Mouse (Mus musculus): ENCODE data around the gene Capn11. TPM values are rescaled to one million over a fixed set of nuclear protein-coding genes. Genes with fewer than 3 reads are reported as not detected.

Capn11 gene
- polyA plus RNA-seq (2015; fragmentation: Nextera tagmentation; extraction: Ambion mirVana), result 0.05 and 0.15 TPM in 2 replicates

DNA sequence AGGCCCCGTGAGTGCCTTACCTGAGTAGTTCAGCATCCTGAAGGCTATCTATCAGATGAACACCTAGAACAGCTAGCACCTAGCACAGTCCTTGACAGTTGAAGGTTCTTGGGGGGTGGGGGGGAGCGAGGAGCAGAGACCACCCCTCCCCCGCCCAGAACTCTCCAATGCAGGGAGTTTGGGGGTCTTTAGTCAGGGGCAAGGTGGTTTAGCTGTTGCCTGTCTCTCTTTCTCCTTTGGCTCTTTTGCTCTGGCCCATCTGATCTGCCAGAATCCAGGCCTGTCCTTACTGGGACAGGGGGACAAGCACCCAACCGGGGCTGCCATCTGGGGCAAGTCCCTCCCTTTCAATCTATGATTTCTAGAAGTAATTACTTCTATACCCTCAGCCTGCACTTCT, at the start of gene Capn11:
Capn11 (minus strand) TSS at position 101 of the 400 bp plus-strand sequence.

DNA sequence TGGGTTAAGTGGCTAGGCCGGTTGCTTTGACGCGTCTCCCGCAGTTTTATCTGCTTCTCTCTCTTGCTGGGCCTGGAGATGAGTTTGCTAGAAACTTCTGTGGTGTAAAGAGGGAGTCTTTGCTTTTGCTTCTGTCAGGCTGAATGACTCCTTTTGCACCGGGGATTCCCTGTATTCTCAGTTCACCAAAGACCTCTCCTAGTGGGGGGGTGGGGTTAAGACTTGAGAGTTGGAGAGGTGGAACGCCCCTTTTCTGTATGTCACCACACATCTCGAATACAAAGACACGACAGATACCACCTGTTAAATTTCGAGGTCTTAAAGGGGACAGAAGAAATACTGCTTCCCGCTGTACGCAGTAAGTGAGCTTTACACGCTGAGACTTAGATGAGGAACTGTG, 27.6 kb upstream of the Capn11 start, which contains the start of gene Tmem63b:
Tmem63b (minus strand) TSS at position 190 of the 400 bp plus-strand sequence.

DNA sequence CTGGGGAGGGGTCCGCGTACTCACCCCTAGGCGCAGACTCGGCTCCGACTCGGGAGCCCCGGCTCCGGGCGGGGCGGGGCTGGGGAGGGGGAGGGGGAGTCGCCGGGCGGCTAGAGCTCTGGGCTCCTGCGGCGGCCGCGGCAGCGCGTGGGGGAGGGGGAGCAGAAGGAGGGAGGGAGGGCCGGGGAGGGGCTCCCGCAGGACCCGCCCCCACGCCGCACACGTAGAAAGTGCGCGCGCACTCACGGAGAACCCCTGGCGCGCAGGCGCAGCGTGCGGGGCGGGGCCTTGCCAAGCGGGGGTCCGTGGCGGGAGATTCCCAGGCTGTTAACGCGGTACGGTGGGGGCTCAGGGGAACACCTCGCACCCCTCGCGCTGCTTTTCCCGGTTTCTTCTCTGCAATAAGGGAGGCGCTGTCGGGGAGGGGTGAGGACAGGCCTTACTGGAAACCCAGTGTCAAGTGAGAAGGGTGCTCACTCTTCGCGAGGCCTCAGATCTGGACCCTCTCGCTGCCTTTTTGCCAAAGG, 27.0 kb upstream of the Capn11 start, which contains the start of gene Mrpl14:
Mrpl14 (plus strand) TSS at position 230 of the 527 bp plus-strand sequence.

DNA sequence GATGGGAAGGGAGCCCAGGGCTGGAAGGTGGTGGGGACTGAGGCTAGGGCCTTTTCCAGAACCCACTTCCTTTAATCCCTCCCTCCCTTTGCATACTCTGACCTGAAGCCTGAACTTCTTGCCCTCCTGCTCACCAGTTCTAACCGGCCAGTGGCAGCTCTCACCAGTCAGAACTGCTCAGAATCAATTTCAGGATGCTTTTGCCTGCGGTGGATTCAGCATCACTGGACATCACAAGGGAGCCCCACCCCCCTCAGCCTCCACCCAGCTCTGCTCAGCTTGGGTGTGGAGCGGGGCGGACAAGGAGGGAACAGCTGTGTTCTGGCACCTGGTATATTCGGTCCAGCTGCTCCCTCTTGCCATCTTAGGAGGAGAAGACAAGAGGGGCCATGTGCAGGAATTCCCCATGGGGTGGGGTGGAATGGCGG, 57.2 kb downstream of the Capn11 start, which contains the start of gene Mymx:
Mymx (minus strand) TSS at position 226 of the 428 bp plus-strand sequence.

DNA sequence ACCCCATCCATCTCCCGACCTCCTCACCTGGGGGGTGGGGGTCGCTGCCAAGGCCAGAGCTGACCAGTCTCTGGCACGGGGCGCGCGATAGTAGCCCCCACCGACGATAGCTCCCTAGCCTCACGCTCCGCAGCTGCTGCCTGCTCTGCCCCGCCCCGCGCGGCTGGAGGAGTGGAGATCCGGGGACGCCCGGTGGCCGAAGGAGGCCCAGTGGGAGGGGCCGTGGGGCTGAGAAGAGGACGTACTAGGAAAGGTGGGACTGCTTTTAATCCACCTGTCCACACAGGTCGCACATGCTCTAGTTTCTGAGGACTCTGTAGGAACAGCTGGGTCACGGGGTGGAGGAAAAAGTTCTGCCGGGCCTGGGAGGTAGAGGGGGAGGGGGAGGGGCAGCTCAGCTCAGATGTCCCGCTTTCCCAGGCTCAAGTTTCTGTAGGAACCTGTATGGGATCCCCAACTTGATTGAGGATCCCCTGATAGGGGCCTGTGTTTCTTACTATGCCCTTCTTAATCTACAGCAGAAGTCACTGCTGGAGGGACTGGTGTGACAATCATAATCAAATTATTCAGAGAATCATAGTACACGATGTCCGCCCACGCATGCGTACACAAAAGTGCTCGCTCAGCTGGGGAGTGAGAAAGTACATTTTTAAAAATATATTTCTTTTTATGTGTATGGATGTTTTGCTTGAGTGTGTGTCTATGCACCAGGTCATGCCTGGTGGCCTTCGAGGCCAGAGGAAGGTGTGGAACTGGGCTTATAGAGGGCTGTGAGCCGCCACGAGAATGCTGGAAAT, 59.5 kb downstream of the Capn11 start, which contains the start of gene Slc29a1:
Slc29a1 (minus strand) TSS at position 161 of the 797 bp plus-strand sequence.

Other genes starting within 250 kb of the Capn11 start
- 47.0 and 47.8 TPM in 2 replicates for gene Cdc5l, start 225.6 kb downstream of the Capn11 start, polyA plus RNA-seq (2015; fragmentation: Nextera tagmentation; extraction: Ambion mirVana)
- gene Spats1, start 183.9 kb downstream of the Capn11 start, polyA plus RNA-seq (2015; fragmentation: Nextera tagmentation; extraction: Ambion mirVana), result 0.27 and 0.49 TPM in 2 replicates
- 4.8 and 5.2 TPM in 2 replicates for gene Aars2, start 152.5 kb downstream of the Capn11 start, polyA plus RNA-seq (2015; fragmentation: Nextera tagmentation; extraction: Ambion mirVana)
- not detected in 2 replicates for gene Tcte1, start 135.9 kb downstream of the Capn11 start, polyA plus RNA-seq (2015; fragmentation: Nextera tagmentation; extraction: Ambion mirVana)
- gene Tmem151b, start 109.6 kb downstream of the Capn11 start, polyA plus RNA-seq (2015; fragmentation: Nextera tagmentation; extraction: Ambion mirVana), result 0.13 TPM in 2 replicates
- gene Nfkbie, start 103.6 kb downstream of the Capn11 start, polyA plus RNA-seq (2015; fragmentation: Nextera tagmentation; extraction: Ambion mirVana), result 3.7 and 6.2 TPM in 2 replicates
- 51.8 and 57.2 TPM in 2 replicates for gene Slc35b2, start 95.5 kb downstream of the Capn11 start, polyA plus RNA-seq (2015; fragmentation: Nextera tagmentation; extraction: Ambion mirVana)
- gene Hsp90ab1, start 86.1 kb downstream of the Capn11 start, polyA plus RNA-seq (2015; fragmentation: Nextera tagmentation; extraction: Ambion mirVana), result 776 and 792 TPM in 2 replicates
- gene Slc29a1, start 59.7 kb downstream of the Capn11 start, polyA plus RNA-seq (2015; fragmentation: Nextera tagmentation; extraction: Ambion mirVana), result 221 and 224 TPM in 2 replicates
- 0.35 TPM in 1 of 2 replicates, not detected in the other for gene Mymx, start 57.2 kb downstream of the Capn11 start, polyA plus RNA-seq (2015; fragmentation: Nextera tagmentation; extraction: Ambion mirVana)
- gene Mrpl14, start 27.0 kb upstream of the Capn11 start, polyA plus RNA-seq (2015; fragmentation: Nextera tagmentation; extraction: Ambion mirVana), result 128 and 137 TPM in 2 replicates
- gene Tmem63b, start 27.6 kb upstream of the Capn11 start, polyA plus RNA-seq (2015; fragmentation: Nextera tagmentation; extraction: Ambion mirVana), result 5.7 and 7.3 TPM in 2 replicates
- not detected in 2 replicates for gene 1600014C23Rik, start 74.5 kb upstream of the Capn11 start, polyA plus RNA-seq (2015; fragmentation: Nextera tagmentation; extraction: Ambion mirVana)

Data from spleen, postnatal 0 days (tissue).